Mouse (Mus musculus) adrenal gland, adult 2 months (tissue): Measurements from ENCODE around the gene Zfp110. TPM values are rescaled to one million over a fixed set of nuclear protein-coding genes. Genes with fewer than 3 reads are reported as not detected.

ENCODE experiments used
- DNase-seq: peaks from one replicate; pipeline ENCODE4 v3.0.0; 2021
- polyA plus RNA-seq: library from polyadenylated mRNA; depleted of rRNA; stranded (reverse); fragments of >200 nt; gene quantifications from 2 replicates; pipeline ENCODE4 v1.2.3, GENCODE M21; 2012; rRNA removed
- total RNA-seq, 2 experiments: library from RNA; stranded (reverse); gene quantifications; 2 replicates each; pipeline ENCODE4 v1.2.3; 2021

Zfp110 gene
- total and polyA plus RNA-seq, 3 experiments = 5.6 to 24.4 (median 19.6) TPM

GRCm38 (mm10) chr7:12897655-12898410, 63.3 kb downstream of the Zfp110 start, which contains the start of gene Zscan22:
Gene Zscan22 (plus strand): TSS chr7:12897815.
- peak; percentile 95 for DNase-seq

Other genes starting within 250 kb of the Zfp110 start
- gene Vmn2r53, start 226.0 kb upstream of the Zfp110 start, total RNA-seq = under 1 TPM; under 0.01 to 0.03 TPM
- not detected in 2 replicates for gene Vmn2r53, start 226.0 kb upstream of the Zfp110 start, polyA plus RNA-seq
- not detected for gene Vmn2r54, start 194.4 kb upstream of the Zfp110 start, total RNA-seq
- gene Vmn2r54, start 194.4 kb upstream of the Zfp110 start, polyA plus RNA-seq = 0.07 TPM in 1 of 2 replicates, not detected in the other
- gene Vmn2r55, start 149.8 kb upstream of the Zfp110 start, total RNA-seq = not detected
- gene Vmn2r55, start 149.8 kb upstream of the Zfp110 start, polyA plus RNA-seq = not detected in 2 replicates
- not detected for gene Vmn2r56, start 99.8 kb upstream of the Zfp110 start, total RNA-seq
- not detected in 2 replicates for gene Vmn2r56, start 99.8 kb upstream of the Zfp110 start, polyA plus RNA-seq
- gene Zscan18, start 31.1 kb upstream of the Zfp110 start, total RNA-seq = 1 to 10 TPM; 3.8 TPM
- 1.4 and 2.3 TPM in 2 replicates for gene Zscan18, start 31.1 kb upstream of the Zfp110 start, polyA plus RNA-seq
- gene Zfp329, start 15.9 kb upstream of the Zfp110 start, total RNA-seq = 1 to 10 TPM; 9.6 to 9.9 TPM
- 0.28 TPM in 2 replicates for gene Zfp329, start 15.9 kb upstream of the Zfp110 start, polyA plus RNA-seq
- 1 to 10 TPM; 2.9 to 3.7 TPM for gene Zfp128, start 46.4 kb downstream of the Zfp110 start, total RNA-seq
- gene Zfp128, start 46.4 kb downstream of the Zfp110 start, polyA plus RNA-seq = 0.28 and 0.43 TPM in 2 replicates
- gene Zscan22, start 63.1 kb downstream of the Zfp110 start, total RNA-seq = 10 to 100 TPM; 12.9 to 13.3 TPM
- gene Zscan22, start 63.1 kb downstream of the Zfp110 start, polyA plus RNA-seq = 7.5 and 7.7 TPM in 2 replicates
- gene Rps5, start 87.5 kb downstream of the Zfp110 start, total RNA-seq = 100 to 1,000 TPM; 950 to 963 TPM
- gene Rps5, start 87.5 kb downstream of the Zfp110 start, polyA plus RNA-seq = 882 and 918 TPM in 2 replicates
- under 1 TPM; 0.12 to 0.28 TPM for gene Rnf225, start 92.7 kb downstream of the Zfp110 start, total RNA-seq
- gene Rnf225, start 92.7 kb downstream of the Zfp110 start, polyA plus RNA-seq = 0.27 and 0.39 TPM in 2 replicates
- 10 to 100 TPM; 10.0 to 11.1 TPM for gene Zfp324, start 131.1 kb downstream of the Zfp110 start, total RNA-seq
- 9.4 and 9.7 TPM in 2 replicates for gene Zfp324, start 131.1 kb downstream of the Zfp110 start, polyA plus RNA-seq
- 1 to 10 TPM; 5.2 to 7.0 TPM for gene Zfp446, start 143.1 kb downstream of the Zfp110 start, total RNA-seq
- 6.8 and 8.1 TPM in 2 replicates for gene Zfp446, start 143.1 kb downstream of the Zfp110 start, polyA plus RNA-seq
- 1 to 10 TPM in 1 of 2 experiments, not detected in 1; 1.5 TPM for gene Slc27a5, start 163.4 kb downstream of the Zfp110 start, total RNA-seq
- gene Slc27a5, start 163.4 kb downstream of the Zfp110 start, polyA plus RNA-seq = 0.38 TPM in 1 of 2 replicates, not detected in the other
- gene Trim28, start 164.4 kb downstream of the Zfp110 start, total RNA-seq = 100 to 1,000 TPM; 212 to 228 TPM
- 173 and 261 TPM in 2 replicates for gene Trim28, start 164.4 kb downstream of the Zfp110 start, polyA plus RNA-seq
- gene Zbtb45, start 175.3 kb downstream of the Zfp110 start, total RNA-seq = 10 to 100 TPM; 10.7 to 15.5 TPM
- 53.7 and 59.9 TPM in 2 replicates for gene Zbtb45, start 175.3 kb downstream of the Zfp110 start, polyA plus RNA-seq
- 100 to 1,000 TPM; 212 to 215 TPM for gene Chmp2a, start 200.0 kb downstream of the Zfp110 start, total RNA-seq
- gene Chmp2a, start 200.0 kb downstream of the Zfp110 start, polyA plus RNA-seq = 37.2 and 41.9 TPM in 2 replicates
- 100 to 1,000 TPM; 196 to 219 TPM for gene Ube2m, start 203.5 kb downstream of the Zfp110 start, total RNA-seq
- gene Ube2m, start 203.5 kb downstream of the Zfp110 start, polyA plus RNA-seq = 98.5 and 122 TPM in 2 replicates
- gene Mzf1, start 220.0 kb downstream of the Zfp110 start, total RNA-seq = 1 to 10 TPM; 1.7 to 2.3 TPM
- 8.0 and 9.6 TPM in 2 replicates for gene Mzf1, start 220.0 kb downstream of the Zfp110 start, polyA plus RNA-seq